Mouse (Mus musculus) gastrocnemius, postnatal 4 days (tissue): ENCODE data around the gene Lsmem1. TPM values are rescaled to one million over a fixed set of nuclear protein-coding genes. Genes with fewer than 3 reads are reported as not detected.
A peak's percentile ranks its signal among the peaks of the same experiment; 100 is the strongest.
"Not testable (repeated sequence)": the region's sequence is repeated elsewhere in the genome, so short reads cannot be mapped to it uniquely, and the experiment has no call there.

ENCODE experiments used
- DNase-seq, 2 experiments: peaks; one replicate each; pipeline ENCODE4 v3.0.0; 2021 to 2022; ENCODE audit warnings: low spot score in 2 of 2, mixed read lengths in 2 of 2
- total RNA-seq, 2 experiments: library from RNA; stranded (reverse); gene quantifications; 2 replicates each; pipeline ENCODE4 v1.2.3; 2021

Gene Lsmem1
- total RNA-seq, 2 experiments from 2014 or later: 30.7 to 34.1 TPM

- no peak for DNase-seq
These were observed 15.9 kb upstream of the Lsmem1 start for GRCm38 (mm10) chr12:40214888-40215876.

- no peak for DNase-seq
These were observed 9.8 kb upstream of the Lsmem1 start for GRCm38 (mm10) chr12:40209049-40209448.

GRCm38 (mm10) chr12:40207909-40208308, 8.6 kb upstream of the Lsmem1 start:
- no peak for DNase-seq

DNA sequence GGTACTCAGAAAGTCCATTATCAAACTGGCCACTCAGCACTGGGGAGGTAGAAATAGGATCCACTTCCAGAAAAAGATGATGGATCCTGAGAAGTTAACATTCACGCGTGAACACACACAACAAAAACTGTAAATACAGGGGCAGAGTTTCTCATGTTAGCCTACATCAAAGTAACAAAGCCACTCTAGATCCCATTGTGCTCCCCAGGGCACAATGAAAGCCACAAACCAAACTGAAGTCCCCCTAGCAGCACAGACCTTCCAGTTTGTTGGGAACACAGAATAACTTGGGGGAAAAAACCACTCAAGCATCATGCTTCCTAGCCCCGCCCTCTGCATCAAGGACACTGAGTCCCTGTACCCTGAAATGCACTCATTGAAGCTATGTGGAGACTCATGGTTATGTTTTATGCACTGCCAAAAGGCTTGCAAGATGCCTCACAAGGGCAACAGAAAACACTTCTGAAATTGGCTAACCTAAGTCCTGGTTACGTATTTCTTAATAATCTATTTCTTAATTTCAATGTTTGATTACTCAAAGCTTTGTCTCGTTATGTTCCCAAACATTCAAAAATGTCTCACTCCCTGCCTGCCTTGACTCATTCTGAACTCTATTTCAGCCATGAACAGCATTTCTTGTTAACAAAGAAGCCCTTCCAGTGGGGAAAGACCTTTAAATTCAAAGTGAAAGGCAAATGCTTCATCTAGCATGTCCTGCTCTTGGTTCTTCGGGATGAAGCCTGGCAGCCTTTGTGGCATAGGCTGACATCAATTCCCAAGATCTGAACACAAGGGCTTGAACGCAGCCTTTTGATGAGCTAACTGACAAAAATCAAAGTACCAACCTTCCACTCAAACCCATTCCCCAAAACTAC, 3.1 kb upstream of the Lsmem1 start:
- DNase-seq: no peak

- no peak for DNase-seq
These were observed 1.4 kb upstream of the Lsmem1 start for GRCm38 (mm10) chr12:40200484-40201235.

DNA sequence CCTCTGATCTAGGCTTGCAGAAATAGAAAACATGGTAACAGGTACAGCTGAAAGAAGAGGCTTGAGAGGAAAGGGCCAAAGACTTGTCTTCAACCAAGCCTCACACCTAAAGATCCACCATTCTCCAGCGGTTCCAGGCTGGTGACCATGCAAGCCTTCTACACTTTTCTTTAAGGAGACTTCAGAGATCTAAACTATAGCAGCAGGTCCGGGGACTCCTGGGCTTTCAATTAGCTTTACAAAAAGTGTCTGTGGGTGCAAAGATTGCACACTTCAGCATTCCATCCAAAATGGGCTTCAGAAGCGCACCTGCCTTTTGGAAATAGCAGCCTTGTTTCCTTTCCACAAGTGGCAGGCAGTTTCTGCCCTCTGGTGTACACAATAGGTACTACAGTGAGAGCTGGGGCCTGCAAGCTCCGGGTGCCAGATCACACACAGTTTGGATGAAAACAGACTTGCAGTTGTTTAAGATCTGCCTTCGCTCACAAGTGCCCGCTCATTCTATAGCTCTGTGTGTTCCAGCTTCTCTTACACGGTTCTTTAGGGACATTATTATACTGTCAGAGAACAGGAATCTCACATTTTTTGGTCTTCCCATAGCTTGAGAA, 609 bp upstream of the Lsmem1 start:
- peak; percentile 24 to 55 for DNase-seq

- DNase-seq: no peak
These were observed 863 bp downstream of the Lsmem1 start for GRCm38 (mm10) chr12:40198427-40198826.

- no peak for DNase-seq
These were observed 1.3 kb downstream of the Lsmem1 start for GRCm38 (mm10) chr12:40198019-40198418.

- no peak for DNase-seq
These were observed 1.8 kb downstream of the Lsmem1 start for GRCm38 (mm10) chr12:40197511-40197910.

DNA sequence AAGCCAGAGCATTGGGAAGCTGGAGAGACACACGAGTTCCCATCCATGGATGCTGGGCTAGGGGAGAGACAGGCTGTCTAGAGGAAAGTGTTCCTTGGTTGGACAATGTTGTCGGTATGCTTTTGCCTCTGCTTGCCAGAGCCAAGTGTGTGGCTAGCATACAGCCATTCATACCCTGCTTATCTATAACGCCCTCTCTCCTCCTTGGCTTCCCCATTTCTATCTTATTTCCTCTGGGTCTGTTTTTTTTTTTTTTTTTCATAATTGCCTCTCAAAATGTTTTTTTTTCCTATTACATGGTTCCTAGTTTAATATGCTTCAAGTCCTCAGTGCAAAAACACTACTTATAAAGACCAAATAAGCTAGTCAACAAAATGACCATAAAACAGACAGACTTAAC, 13.8 kb downstream of the Lsmem1 start:
- no peak for DNase-seq

DNA sequence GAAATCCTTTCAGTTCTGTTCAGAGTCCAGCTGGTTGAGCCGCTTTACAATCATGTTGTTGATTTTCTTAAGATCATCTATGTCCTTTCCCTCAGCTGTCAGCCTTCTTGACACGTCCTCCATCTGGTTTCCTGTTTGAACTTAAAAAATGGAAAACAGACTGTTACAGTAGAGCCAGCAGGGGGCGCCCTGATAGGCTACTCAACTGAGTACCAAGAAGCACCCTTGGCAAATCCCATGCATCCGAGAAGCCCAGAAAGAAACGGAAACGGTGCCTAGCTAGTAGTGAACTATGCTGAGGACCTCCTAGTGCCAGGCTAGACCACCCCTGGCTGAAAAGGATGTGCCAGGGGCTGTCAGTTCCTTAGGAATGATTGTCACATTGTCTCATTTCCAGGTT, 22.2 kb downstream of the Lsmem1 start:
- DNase-seq: no peak

GRCm38 (mm10) chr12:40176158-40176557, 23.1 kb downstream of the Lsmem1 start:
- no peak for DNase-seq

- DNase-seq: not testable (repeated sequence)
These were observed 24.1 kb downstream of the Lsmem1 start for GRCm38 (mm10) chr12:40175171-40175570.

- DNase-seq: no peak
These were observed 27.7 kb downstream of the Lsmem1 start for GRCm38 (mm10) chr12:40171637-40172036.

GRCm38 (mm10) chr12:40169675-40170074, 29.6 kb downstream of the Lsmem1 start:
- no peak for DNase-seq

DNA sequence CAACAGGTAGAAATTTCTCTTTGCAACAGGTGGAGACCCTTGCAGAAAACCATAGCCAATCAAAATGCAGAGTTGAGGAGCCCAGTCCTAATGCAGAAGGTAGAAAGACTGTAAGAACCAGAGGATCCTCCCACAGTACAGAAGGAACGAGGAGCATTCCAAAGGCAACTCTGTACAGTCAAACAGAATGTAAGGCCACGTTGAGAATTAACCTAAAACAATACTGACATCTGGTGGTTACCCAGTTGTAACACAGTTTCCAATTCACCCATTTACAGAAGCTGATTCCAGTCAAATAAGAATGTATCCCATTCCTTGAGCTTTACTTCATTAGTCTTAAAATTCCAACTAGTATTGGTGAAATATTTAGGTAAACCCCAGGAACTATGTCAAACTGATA, 34.7 kb downstream of the Lsmem1 start:
- DNase-seq: no peak

GRCm38 (mm10) chr12:40160777-40161176, 38.5 kb downstream of the Lsmem1 start:
- no peak for DNase-seq

DNA sequence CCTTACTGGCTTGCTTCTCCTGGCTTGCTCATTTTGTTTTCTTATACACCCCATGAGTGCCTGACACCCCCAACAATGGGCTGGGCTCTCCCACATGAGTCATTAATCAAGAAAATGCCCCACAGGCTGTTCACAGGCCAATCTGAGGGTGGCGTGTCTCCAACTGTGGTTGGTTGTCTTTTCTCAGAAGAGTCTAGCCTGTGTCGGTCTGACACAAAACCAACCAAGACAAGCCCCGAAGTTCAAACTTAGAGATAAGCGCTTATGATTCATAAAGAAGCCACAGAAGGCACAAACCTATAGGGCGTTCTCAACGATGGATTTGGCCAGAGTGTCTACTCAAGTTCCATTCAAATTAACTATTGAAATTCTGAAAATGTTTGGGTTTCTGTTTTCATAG, 45.1 kb downstream of the Lsmem1 start:
- DNase-seq: no peak

GRCm38 (mm10) chr12:40152353-40153069, 46.8 kb downstream of the Lsmem1 start:
- DNase-seq: no peak

GRCm38 (mm10) chr12:40147319-40147718, 52.0 kb downstream of the Lsmem1 start:
- no peak for DNase-seq
